In the genomic region with DNA sequence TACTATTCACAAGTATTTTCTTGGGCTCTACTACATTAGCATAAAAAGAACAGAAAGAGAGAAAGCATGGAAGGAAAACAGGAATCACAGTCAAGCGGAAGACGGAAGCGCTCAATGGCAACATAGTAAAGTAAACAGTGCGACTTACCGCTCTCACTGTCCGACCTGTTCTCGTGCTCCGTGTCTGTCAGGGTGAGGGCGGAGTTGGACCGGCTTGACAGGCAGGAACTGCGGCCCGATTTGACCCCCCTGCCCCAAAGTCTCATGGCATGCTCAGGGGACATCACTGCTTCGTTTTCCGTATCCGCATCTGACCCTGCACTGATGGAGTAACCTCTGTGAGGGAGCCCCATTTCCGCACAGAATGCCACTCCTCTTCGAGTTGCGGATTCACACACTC, we compare ENCODE assay signal across 13 mouse cellular contexts.
DNase-seq lines count a peak whose midpoint lies in the region; ATAC-seq and TF ChIP-seq lines count a peak whose summit lies in the region.
"Had no signal": no experiment of that assay in that cellular context is flagged by ENCODE, and none has a peak within 500 bp of the region (broad histone marks: within the 10 kb centered on the region; RNA-seq: fewer than 3 reads in every experiment).

No protein-coding gene starts in this region.

- ATAC-seq in limb, embryonic 12.5 days (ENCODE audit: insufficient number of reproducible peaks, insufficient read depth, low FRiP score, low TSS enrichment, low read depth) = no peak
- ATAC-seq in forebrain, embryonic 13.5 days = peak; percentile 36; the same call in 1 of the 2 replicates
- ATAC-seq in midbrain, embryonic 15.5 days (replicated peaks) = no peak
- ATAC-seq in megakaryocyte-erythroid progenitor cell, adult 5-6 weeks (replicated peaks; ENCODE audit: low FRiP score, low TSS enrichment, poor library complexity, severe bottlenecking) = no peak
- ATAC-seq: lung, postnatal 0 days had no signal

- no peak overlapping the region for H3K27ac ChIP-seq in limb, embryonic 12.5 days
- no peak overlapping the region for H3K27ac ChIP-seq in limb, embryonic 10.5 days
- H3K27ac ChIP-seq in cortical plate, adult 2 months (ENCODE audit: insufficient read depth, low read length) = no peak overlapping the region
- no peak overlapping the region for H3K27ac ChIP-seq in forebrain, embryonic 13.5 days
- no peak overlapping the region for H3K27ac ChIP-seq in midbrain, embryonic 15.5 days

- H3K4me1 ChIP-seq in limb, embryonic 12.5 days (replicated peaks) = peaks cover 12% of the 10 kb centered on the region; the same call in 1 of the 2 replicates
- H3K4me1 ChIP-seq in limb, embryonic 10.5 days = peaks cover 24% of the 10 kb centered on the region
- no peaks in the 10 kb centered on the region for H3K4me1 ChIP-seq in cortical plate, adult 2 months (ENCODE audit: control insufficient read depth, insufficient read depth, low read length)
- H3K4me1 ChIP-seq in forebrain, embryonic 13.5 days = peaks cover 11% of the 10 kb centered on the region
- H3K4me1 ChIP-seq in midbrain, embryonic 15.5 days = no peaks in the 10 kb centered on the region; the same call in 1 of the 2 replicates

- 67% methylated on average over 18 of the region's 18 CpGs for WGBS in limb, embryonic 12.5 days
- 80% methylated on average over 18 of the region's 18 CpGs for WGBS in limb, embryonic 10.5 days
- 41% methylated on average over 18 of the region's 18 CpGs for WGBS in forebrain, embryonic 13.5 days
- WGBS in midbrain, embryonic 15.5 days = 52% methylated on average over 18 of the region's 18 CpGs

- no peak overlapping the region for H3K4me3 ChIP-seq in limb, embryonic 12.5 days (replicated peaks)
- no peak overlapping the region for H3K4me3 ChIP-seq in limb, embryonic 10.5 days
- H3K4me3 ChIP-seq in cortical plate, adult 2 months (ENCODE audit: insufficient read depth, low read length) = peak overlapping the region; percentile 88
- peak overlapping the region; percentile 34 for H3K4me3 ChIP-seq in forebrain, embryonic 13.5 days
- 0 out of 2 replicates have a peak overlapping the region, but pooled peaks have one; percentile 18 for H3K4me3 ChIP-seq in midbrain, embryonic 15.5 days

- no peaks in the 10 kb centered on the region for H3K36me3 ChIP-seq in limb, embryonic 12.5 days
- H3K36me3 ChIP-seq in limb, embryonic 10.5 days = no peaks in the 10 kb centered on the region
- H3K36me3 ChIP-seq in forebrain, embryonic 13.5 days (ENCODE audit: poor library complexity, severe bottlenecking) = no peaks in the 10 kb centered on the region
- no peaks in the 10 kb centered on the region for H3K36me3 ChIP-seq in midbrain, embryonic 15.5 days (replicated peaks)

- TF ChIP-seq CTCF in cortical plate, adult 2 months (IDR thresholded peaks at IDR 0.05; ENCODE audit: extremely low read depth, insufficient read depth, low read length) = no peak

- H3K9me3 ChIP-seq in limb, embryonic 12.5 days = no peaks in the 10 kb centered on the region
- H3K9me3 ChIP-seq in limb, embryonic 10.5 days (replicated peaks) = no peaks in the 10 kb centered on the region
- H3K9me3 ChIP-seq in forebrain, embryonic 13.5 days (replicated peaks) = no peaks in the 10 kb centered on the region
- H3K9me3 ChIP-seq in midbrain, embryonic 15.5 days = no peaks in the 10 kb centered on the region

- DNase-seq in limb, embryonic 10.5 days (ENCODE audit: low spot score) = no peak
- no peak for DNase-seq in adrenal gland, adult 2 months
- no peak for DNase-seq in frontal cortex, postnatal 14 days (ENCODE audit: low spot score in 2 of 2)
- DNase-seq: gastrocnemius, postnatal 10 days; kidney, adult 9 months; layer of hippocampus, postnatal 36 days had no signal

- no peaks in the 10 kb centered on the region for H3K27me3 ChIP-seq in limb, embryonic 12.5 days
- H3K27me3 ChIP-seq in limb, embryonic 10.5 days (ENCODE audit: low read depth, poor library complexity, severe bottlenecking) = no peaks in the 10 kb centered on the region
- no peaks in the 10 kb centered on the region for H3K27me3 ChIP-seq in forebrain, embryonic 13.5 days
- H3K27me3 ChIP-seq in midbrain, embryonic 15.5 days (replicated peaks) = no peaks in the 10 kb centered on the region
- H3K27me3 ChIP-seq: CH12.LX had no signal

- no peak for TF ChIP-seq POLR2A in cortical plate, adult 2 months (IDR thresholded peaks at IDR 0.05; ENCODE audit: extremely low read depth, insufficient read depth, low read length)

- H3K4me2 ChIP-seq in limb, embryonic 12.5 days = peak overlapping the region; percentile 17; the same call in 1 of the 2 replicates
- H3K4me2 ChIP-seq in forebrain, embryonic 13.5 days = peak overlapping the region; percentile 59
- peak overlapping the region; percentile 36 for H3K4me2 ChIP-seq in midbrain, embryonic 15.5 days

- H3K9ac ChIP-seq in limb, embryonic 12.5 days (replicated peaks) = no peak overlapping the region
- 0 out of 2 replicates have a peak overlapping the region, but pooled peaks have one; percentile 45 for H3K9ac ChIP-seq in forebrain, embryonic 13.5 days
- H3K9ac ChIP-seq in midbrain, embryonic 15.5 days = no peak overlapping the region

Comparison
In these comparisons a context has a peak if more than half of its experiments do, and no peak if none do; other contexts are left out.
1. H3K4me3 ChIP-seq: peak in cortical plate, adult 2 months (single experiment), forebrain, embryonic 13.5 days (single experiment) and midbrain, embryonic 15.5 days (single experiment); none in limb, embryonic 12.5 days (single experiment) and limb, embryonic 10.5 days (single experiment).
2. Peak in every context shown above with its lines, with median percentiles within 50 percentile points of each other: H3K4me2 ChIP-seq.